Mouse (Mus musculus): ENCODE measurements around the gene Olfr339.
"Not testable (repeated sequence)": the region's sequence is repeated elsewhere in the genome, so short reads cannot be mapped to it uniquely, and the experiment has no call there.

Gene Olfr339

GRCm38 (mm10) chr2:36418647-36419046, at the start of gene Olfr339:
Gene Olfr339 (plus strand): TSS chr2:36418947.
- no peak for DNase-seq (ENCODE audit: low read depth)

GRCm38 (mm10) chr2:36373219-36373618, 45.5 kb upstream of the Olfr339 start, which contains the start of gene Olfr338:
Gene Olfr338 (plus strand): TSS chr2:36373519.
- DNase-seq (ENCODE audit: low read depth), result no peak

- not testable (repeated sequence) for DNase-seq (ENCODE audit: low read depth)
These were observed 3.6 kb upstream of the Olfr339 start for GRCm38 (mm10) chr2:36415174-36415573.

GRCm38 (mm10) chr2:36415591-36415990, 3.2 kb upstream of the Olfr339 start:
- not testable (repeated sequence) for DNase-seq (ENCODE audit: low read depth)

GRCm38 (mm10) chr2:36452287-36452686, 33.5 kb downstream of the Olfr339 start, which contains the start of gene Olfr340:
Gene Olfr340 (plus strand): TSS chr2:36452587.
- DNase-seq (ENCODE audit: low read depth), result no peak

- no peak for DNase-seq (ENCODE audit: low read depth)
These were observed 54.9 kb downstream of the Olfr339 start for GRCm38 (mm10) chr2:36473634-36474033.

Measured in fibroblast of lung, adult 2 months (primary cell).